8 mouse cellular contexts compared by ENCODE assay signal in the genomic region with DNA sequence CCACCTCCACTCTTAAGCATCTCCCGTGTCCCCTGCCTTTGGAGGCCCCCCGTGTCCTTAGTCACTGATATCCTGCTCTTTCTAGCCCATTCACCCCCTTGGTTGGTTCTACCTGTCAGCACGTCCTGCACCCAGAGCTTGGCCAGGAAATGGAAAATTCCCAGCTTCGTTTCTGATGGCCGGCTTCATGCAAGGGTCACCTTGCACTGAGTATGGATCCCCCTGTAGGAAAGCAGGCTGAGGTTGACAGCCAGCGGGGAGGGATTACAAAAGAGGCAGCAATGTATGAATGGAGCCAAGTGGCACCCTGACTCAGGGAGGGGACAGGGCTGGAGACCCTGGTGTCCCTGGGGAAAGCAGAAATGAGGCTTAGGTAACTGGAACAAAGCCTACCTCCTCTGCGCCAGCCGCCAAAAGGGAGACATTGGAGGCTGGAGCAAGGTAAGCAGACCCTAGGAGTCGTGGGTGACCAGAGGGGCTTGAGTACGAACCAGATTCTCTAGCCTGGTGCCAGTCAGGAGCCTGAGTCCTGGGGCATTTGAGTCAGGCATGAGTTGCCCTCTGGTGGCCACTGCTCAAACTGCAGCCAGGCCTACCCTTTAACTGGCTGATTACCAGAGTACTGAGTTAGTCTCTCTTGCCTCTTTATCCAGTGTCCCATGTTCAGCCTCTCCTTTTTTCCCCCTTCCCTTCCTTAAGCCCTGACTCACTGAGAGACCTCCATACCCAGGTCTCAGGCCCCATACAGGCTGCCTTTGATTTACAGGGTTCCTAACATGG. TPM values are rescaled to one million over a fixed set of nuclear protein-coding genes. Genes with fewer than 3 reads are reported as not detected.
DNase-seq lines count a peak whose midpoint lies in the region; ATAC-seq and TF ChIP-seq lines count a peak whose summit lies in the region.

No protein-coding gene starts in this region.

- no peak for TF ChIP-seq POLR2A in bone marrow macrophage, adult 2 months (IDR thresholded peaks at IDR 0.05; ENCODE audit: borderline replicate concordance, low read depth, low read length)

- H3K27ac ChIP-seq in bone marrow macrophage, adult 2 months (ENCODE audit: insufficient read depth, low read depth, low read length) = no peak overlapping the region
- peak overlapping the region; percentile 44 for H3K27ac ChIP-seq in heart, embryonic 12.5 days (ENCODE audit: poor library complexity, severe bottlenecking)
- 0 out of 2 replicates have a peak overlapping the region, but pooled peaks have one; percentile 22 for H3K27ac ChIP-seq in kidney, embryonic 15.5 days

- WGBS in heart, embryonic 12.5 days = 27% methylated on average over 10 of the region's 10 CpGs
- 49% methylated on average over 10 of the region's 10 CpGs for WGBS in kidney, embryonic 15.5 days

- H3K4me3 ChIP-seq in bone marrow macrophage, adult 2 months (ENCODE audit: insufficient read depth, low read length) = no peak overlapping the region
- no peak overlapping the region for H3K4me3 ChIP-seq in heart, embryonic 12.5 days
- H3K4me3 ChIP-seq in kidney, embryonic 15.5 days (replicated peaks) = no peak overlapping the region

- peaks cover 8% of the 10 kb centered on the region for H3K4me1 ChIP-seq in bone marrow macrophage, adult 2 months (ENCODE audit: control insufficient read depth, insufficient read depth, low read length)
- peaks cover 56% of the 10 kb centered on the region for H3K4me1 ChIP-seq in heart, embryonic 12.5 days (replicated peaks)
- 0 out of 2 replicates have a peak, but pooled peaks cover 11% of the 10 kb centered on the region for H3K4me1 ChIP-seq in kidney, embryonic 15.5 days

- peaks cover 74% of the 10 kb centered on the region for H3K36me3 ChIP-seq in heart, embryonic 12.5 days
- peaks cover 70% of the 10 kb centered on the region for H3K36me3 ChIP-seq in kidney, embryonic 15.5 days

- peak; percentile 80 for TF ChIP-seq CTCF in bone marrow macrophage, adult 2 months (IDR thresholded peaks at IDR 0.05; ENCODE audit: low read depth, low read length)

- no peaks in the 10 kb centered on the region for H3K9me3 ChIP-seq in heart, embryonic 12.5 days (replicated peaks)
- no peaks in the 10 kb centered on the region for H3K9me3 ChIP-seq in kidney, embryonic 15.5 days (replicated peaks)

- no peaks in the 10 kb centered on the region for H3K27me3 ChIP-seq in heart, embryonic 12.5 days (replicated peaks)
- H3K27me3 ChIP-seq in kidney, embryonic 15.5 days = no peaks in the 10 kb centered on the region

- peak overlapping the region; percentile 27; the same call in 1 of the 2 replicates for H3K9ac ChIP-seq in heart, embryonic 12.5 days
- 0 out of 2 replicates have a peak overlapping the region, but pooled peaks have one; percentile 10 for H3K9ac ChIP-seq in kidney, embryonic 15.5 days

- DNase-seq in CD4-positive helper T cell, adult 2 months (ENCODE audit: low read depth, low spot score) = peak; percentile 83
- peak; percentile 87 for DNase-seq in liver
- DNase-seq in spleen, postnatal 36 days (ENCODE audit: low spot score in 2 of 2) = peak; percentile 77 to 80

- no peak overlapping the region for H3K4me2 ChIP-seq in heart, embryonic 12.5 days
- no peak overlapping the region for H3K4me2 ChIP-seq in kidney, embryonic 15.5 days

- peak; percentile 77 for ATAC-seq in erythroid progenitor cell, adult 5-6 weeks (replicated peaks; ENCODE audit: low FRiP score, poor library complexity, severe bottlenecking)
- 0 out of 2 replicates have a peak, but pooled peaks have one; percentile 31 for ATAC-seq in heart, embryonic 12.5 days (ENCODE audit: insufficient number of reproducible peaks, low FRiP score)
- ATAC-seq in kidney, embryonic 15.5 days (replicated peaks; ENCODE audit: low FRiP score) = 0 out of 2 replicates have a peak, but pooled peaks have one; percentile 50
- ATAC-seq in monocyte, adult 5-6 weeks (replicated peaks; ENCODE audit: insufficient number of reproducible peaks, low FRiP score, low TSS enrichment, poor library complexity, severe bottlenecking) = peak; percentile 74

RNA-seq across cellular contexts. Expression of gene Tsc22d4, which starts 11.5 kb away (rescaled TPM):
- 179 and 198 TPM in 2 replicates for polyA plus RNA-seq in bone marrow macrophage, adult 2 months (2012; ENCODE audit: insufficient read depth, insufficient read length, missing spikeins)
- total RNA-seq in erythroid progenitor cell, adult 5-6 weeks (2015; ENCODE audit: low replicate concordance) = 31.0 and 47.9 TPM in 2 replicates
- total RNA-seq in erythroid progenitor cell, adult 5-6 weeks (2017; ENCODE audit: low replicate concordance) = 88.1 and 103 TPM in 2 replicates
- 144 and 154 TPM in 2 replicates for polyA plus RNA-seq in heart, embryonic 12.5 days (2016; fragmentation: Nextera tagmentation; extraction: Ambion mirVana)
- 111 and 126 TPM in 2 replicates for polyA plus RNA-seq in kidney, embryonic 15.5 days (2015; fragmentation: Nextera tagmentation; extraction: Ambion mirVana)
- 65.2 to 107 TPM (median 70.0 TPM) in 3 replicates for total RNA-seq in monocyte, adult 5-6 weeks (2017)

RNA-seq across cellular contexts. Expression of gene Nyap1, which starts 15.7 kb away (rescaled TPM):
- polyA plus RNA-seq in bone marrow macrophage, adult 2 months (2012; ENCODE audit: insufficient read depth, insufficient read length, missing spikeins) = 1.5 and 1.9 TPM in 2 replicates
- total RNA-seq in erythroid progenitor cell, adult 5-6 weeks (2015; ENCODE audit: low replicate concordance) = 2.5 TPM in 1 of 2 replicates, not detected in the other
- total RNA-seq in erythroid progenitor cell, adult 5-6 weeks (2017; ENCODE audit: low replicate concordance) = 1.4 and 4.9 TPM in 2 replicates
- 1.2 and 1.7 TPM in 2 replicates for polyA plus RNA-seq in heart, embryonic 12.5 days (2016; fragmentation: Nextera tagmentation; extraction: Ambion mirVana)
- polyA plus RNA-seq in kidney, embryonic 15.5 days (2015; fragmentation: Nextera tagmentation; extraction: Ambion mirVana) = 1.8 and 2.1 TPM in 2 replicates
- total RNA-seq in monocyte, adult 5-6 weeks (2017) = 0.19 to 1.2 TPM (median 0.43 TPM) in 3 replicates

RNA-seq across cellular contexts. Expression of gene Ppp1r35, which starts 21.6 kb away (rescaled TPM):
- 28.3 and 36.2 TPM in 2 replicates for polyA plus RNA-seq in bone marrow macrophage, adult 2 months (2012; ENCODE audit: insufficient read depth, insufficient read length, missing spikeins)
- total RNA-seq in erythroid progenitor cell, adult 5-6 weeks (2015; ENCODE audit: low replicate concordance) = 43.6 and 45.8 TPM in 2 replicates
- total RNA-seq in erythroid progenitor cell, adult 5-6 weeks (2017; ENCODE audit: low replicate concordance) = 28.0 and 51.0 TPM in 2 replicates
- 28.0 and 31.8 TPM in 2 replicates for polyA plus RNA-seq in heart, embryonic 12.5 days (2016; fragmentation: Nextera tagmentation; extraction: Ambion mirVana)
- 25.9 and 33.2 TPM in 2 replicates for polyA plus RNA-seq in kidney, embryonic 15.5 days (2015; fragmentation: Nextera tagmentation; extraction: Ambion mirVana)
- 8.7 to 10.8 TPM (median 9.5 TPM) in 3 replicates for total RNA-seq in monocyte, adult 5-6 weeks (2017)

RNA-seq across cellular contexts. Expression of gene Mepce, which starts 30.4 kb away (rescaled TPM):
- 31.3 and 35.4 TPM in 2 replicates for polyA plus RNA-seq in bone marrow macrophage, adult 2 months (2012; ENCODE audit: insufficient read depth, insufficient read length, missing spikeins)
- 45.4 and 50.7 TPM in 2 replicates for total RNA-seq in erythroid progenitor cell, adult 5-6 weeks (2015; ENCODE audit: low replicate concordance)
- total RNA-seq in erythroid progenitor cell, adult 5-6 weeks (2017; ENCODE audit: low replicate concordance) = 8.9 and 22.3 TPM in 2 replicates
- 8.8 and 11.0 TPM in 2 replicates for polyA plus RNA-seq in heart, embryonic 12.5 days (2016; fragmentation: Nextera tagmentation; extraction: Ambion mirVana)
- 9.2 and 10.4 TPM in 2 replicates for polyA plus RNA-seq in kidney, embryonic 15.5 days (2015; fragmentation: Nextera tagmentation; extraction: Ambion mirVana)
- 20.7 to 27.6 TPM (median 21.5 TPM) in 3 replicates for total RNA-seq in monocyte, adult 5-6 weeks (2017)

RNA-seq across cellular contexts. Expression of gene Zcwpw1, which starts 30.5 kb away (rescaled TPM):
- 6.1 TPM in 2 replicates for polyA plus RNA-seq in bone marrow macrophage, adult 2 months (2012; ENCODE audit: insufficient read depth, insufficient read length, missing spikeins)
- 9.7 and 15.5 TPM in 2 replicates for total RNA-seq in erythroid progenitor cell, adult 5-6 weeks (2015; ENCODE audit: low replicate concordance)
- total RNA-seq in erythroid progenitor cell, adult 5-6 weeks (2017; ENCODE audit: low replicate concordance) = 18.1 and 35.3 TPM in 2 replicates
- polyA plus RNA-seq in heart, embryonic 12.5 days (2016; fragmentation: Nextera tagmentation; extraction: Ambion mirVana) = 10.9 and 11.4 TPM in 2 replicates
- 26.6 and 31.8 TPM in 2 replicates for polyA plus RNA-seq in kidney, embryonic 15.5 days (2015; fragmentation: Nextera tagmentation; extraction: Ambion mirVana)
- 5.5 to 18.4 TPM (median 12.3 TPM) in 3 replicates for total RNA-seq in monocyte, adult 5-6 weeks (2017)
